Mouse (Mus musculus) bone marrow, adult 2 months (tissue): ENCODE measurements around the gene Impdh1.

ENCODE experiments used
- CTCF ChIP-seq: fragments of 200-500 bp; IDR thresholded peaks from 2 replicates; pipeline ENCODE4 v1.5.1; 2011; ENCODE audit warnings: low read length, control low read depth; ENCODE audit not compliant: control insufficient read depth, insufficient read depth
- POLR2A ChIP-seq: fragments of 200-500 bp; IDR thresholded peaks from 2 replicates; pipeline ENCODE4 v1.6.1; 2011; ENCODE audit warnings: low read depth, mild to moderate bottlenecking, control low read depth, low read length, borderline replicate concordance; ENCODE audit not compliant: control insufficient read depth

DNA sequence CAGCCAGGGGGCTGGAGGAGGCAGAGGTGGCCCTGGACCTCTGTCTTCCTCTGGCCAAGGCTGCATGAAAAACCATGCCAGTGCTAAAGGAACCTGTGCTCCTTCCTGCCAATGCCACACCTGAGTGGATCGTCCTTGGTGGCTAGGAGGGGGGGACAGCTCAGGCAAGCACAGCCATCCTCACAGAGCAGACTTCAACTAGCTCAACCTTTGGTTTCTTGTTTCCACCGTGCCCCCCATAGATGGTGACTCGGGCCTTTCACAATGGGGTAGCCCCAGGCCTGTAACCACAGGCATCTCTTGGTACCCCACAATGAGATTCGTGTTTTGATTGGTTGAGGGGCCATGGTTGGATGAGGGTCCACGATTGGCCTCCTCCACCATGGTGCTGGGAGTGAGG lies 14.8 kb downstream of the Impdh1 start:
- no peak for TF ChIP-seq CTCF
- TF ChIP-seq POLR2A, result no peak
